Mouse (Mus musculus): ENCODE data around the gene Dynlt1a. TPM values are rescaled to one million over a fixed set of nuclear protein-coding genes. Genes with fewer than 3 reads are reported as not detected.
"Not testable (repeated sequence)": the region's sequence is repeated elsewhere in the genome, so short reads cannot be mapped to it uniquely, and the experiment has no call there.

Dynlt1a gene
- total RNA-seq, 2 experiments from 2014 or later: 10.1 to 12.6 TPM

DNA sequence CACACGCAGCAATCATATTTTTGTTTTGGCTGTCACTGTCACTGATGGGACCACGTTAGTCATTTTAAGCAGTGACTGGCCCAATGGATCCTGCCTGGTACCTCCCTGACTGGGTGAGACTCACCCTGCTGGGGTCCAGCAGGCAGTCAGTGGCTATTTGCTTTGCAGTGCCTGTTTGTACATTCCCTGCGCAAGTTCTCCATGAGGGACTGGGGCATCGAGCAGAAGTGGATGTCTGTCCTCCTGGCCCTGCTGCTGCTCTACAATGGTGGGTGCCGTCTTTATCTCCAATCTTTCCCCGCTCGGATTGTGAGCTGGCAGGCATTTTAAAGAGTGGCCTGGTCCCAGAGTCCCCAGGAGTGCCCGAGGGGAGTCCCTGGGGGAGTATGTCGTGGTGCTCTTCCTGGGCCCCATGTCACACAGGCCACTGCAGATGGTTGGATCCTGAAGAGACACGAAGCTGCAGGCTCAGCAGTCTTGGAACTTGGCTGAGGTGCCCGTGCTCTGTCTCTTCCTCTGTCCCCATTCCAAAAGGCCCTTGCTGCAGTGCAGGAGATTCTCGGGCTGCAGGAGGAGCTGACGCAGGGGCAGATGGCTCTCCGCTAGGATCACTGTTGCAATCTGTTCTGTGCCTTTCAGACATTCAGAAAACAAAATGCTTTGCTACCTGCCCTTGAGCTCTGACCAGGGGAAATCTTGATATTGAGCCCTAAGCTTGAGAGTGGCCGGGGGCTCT lies 20.1 kb downstream of the Dynlt1a start:
- not testable (repeated sequence) for ATAC-seq (replicated peaks; ENCODE audit: low FRiP score, poor library complexity, severe bottlenecking)

GRCm38 (mm10) chr17:6293882-6294281 lies 23.4 kb downstream of the Dynlt1a start:
- not testable (repeated sequence) for ATAC-seq (replicated peaks; ENCODE audit: low FRiP score, poor library complexity, severe bottlenecking)

DNA sequence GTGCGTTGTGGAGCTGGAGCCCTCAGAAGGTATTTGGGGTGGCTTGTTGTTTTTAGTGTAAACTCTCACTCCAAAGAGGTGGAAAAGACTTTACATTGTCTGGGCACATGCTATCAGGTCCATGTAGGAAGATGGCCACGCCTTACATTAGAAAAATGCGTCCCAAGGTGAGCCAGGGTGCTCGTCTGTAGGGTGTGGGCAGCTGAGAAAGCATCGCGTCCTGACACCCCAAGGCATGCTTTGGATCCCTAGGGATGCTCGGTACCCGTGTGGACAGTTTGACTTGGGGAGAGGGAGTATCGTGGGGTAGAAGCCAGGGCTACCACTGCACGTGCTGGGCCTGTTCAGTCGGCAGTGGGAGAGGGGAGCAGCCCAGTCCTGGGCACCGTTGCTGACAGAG lies 28.3 kb downstream of the Dynlt1a start:
- ATAC-seq (replicated peaks; ENCODE audit: low FRiP score, poor library complexity, severe bottlenecking): not testable (repeated sequence)

DNA sequence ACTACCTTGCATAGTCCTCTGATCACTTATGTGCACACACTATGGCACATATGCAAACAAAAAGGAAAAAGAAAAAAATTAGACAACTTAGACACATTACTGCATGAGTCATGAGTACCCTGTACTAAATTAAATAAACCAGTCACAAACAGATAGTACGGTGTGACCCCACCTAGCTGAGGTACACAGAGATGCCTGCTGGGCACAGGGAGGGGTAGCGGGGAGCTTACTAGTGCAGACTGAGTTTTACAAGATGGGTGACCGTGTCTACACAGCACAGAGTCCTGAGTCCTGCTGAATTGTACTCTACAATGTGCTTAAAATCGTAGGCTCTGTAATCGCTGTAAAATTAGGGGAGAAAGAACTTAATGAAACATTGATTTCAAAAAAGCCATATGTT lies 31.1 kb downstream of the Dynlt1a start:
- ATAC-seq (replicated peaks; ENCODE audit: low FRiP score, poor library complexity, severe bottlenecking): not testable (repeated sequence)

- not testable (repeated sequence) for ATAC-seq (replicated peaks; ENCODE audit: low FRiP score, poor library complexity, severe bottlenecking)
These were observed 34.2 kb downstream of the Dynlt1a start for GRCm38 (mm10) chr17:6283137-6283536.

DNA sequence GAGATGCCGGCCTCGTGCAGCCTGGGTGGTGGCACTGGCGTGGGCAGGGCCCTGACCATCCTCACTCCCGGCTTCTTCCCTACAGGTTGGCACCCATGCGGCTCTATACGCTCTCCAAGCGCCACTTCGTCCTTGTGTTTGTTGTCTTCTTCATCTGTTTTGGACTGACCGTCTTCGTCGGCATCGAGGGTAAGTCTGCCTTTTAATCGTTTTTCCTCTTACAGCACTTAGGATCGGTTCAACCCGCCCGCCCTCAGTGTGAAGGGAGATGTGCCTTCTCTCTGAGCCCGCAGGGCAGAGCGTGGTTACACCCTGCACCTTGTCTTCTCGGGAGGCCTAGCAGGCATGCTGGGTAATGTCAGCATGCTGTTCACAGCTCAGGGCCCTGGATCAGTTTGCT lies 36.8 kb downstream of the Dynlt1a start:
- ATAC-seq (replicated peaks; ENCODE audit: low FRiP score, poor library complexity, severe bottlenecking): not testable (repeated sequence)

DNA sequence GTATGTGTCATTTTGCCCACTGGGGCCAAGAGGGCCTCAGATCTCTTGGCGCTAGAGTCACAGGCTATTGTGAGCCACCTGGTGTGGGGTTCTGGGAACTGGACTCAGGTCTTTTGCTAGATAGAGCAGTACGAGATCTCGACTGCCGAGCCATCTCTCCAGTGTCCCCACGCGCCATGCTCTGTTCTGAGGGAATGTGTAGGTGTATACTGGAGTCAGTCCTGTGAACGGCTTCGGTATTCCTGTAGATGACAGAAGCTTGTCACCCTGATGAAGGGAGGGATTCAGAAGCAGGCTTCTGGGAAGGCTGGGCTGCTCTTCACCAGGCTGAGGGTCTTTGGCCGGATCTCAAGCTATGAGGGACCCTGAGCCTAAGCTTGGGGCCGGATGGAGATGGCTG lies 37.5 kb downstream of the Dynlt1a start:
- ATAC-seq (replicated peaks; ENCODE audit: low FRiP score, poor library complexity, severe bottlenecking): not testable (repeated sequence)

- ATAC-seq (replicated peaks; ENCODE audit: low FRiP score, poor library complexity, severe bottlenecking): not testable (repeated sequence)
These were observed 38.1 kb downstream of the Dynlt1a start for GRCm38 (mm10) chr17:6279205-6279604.

GRCm38 (mm10) chr17:6274693-6275092 lies 42.6 kb downstream of the Dynlt1a start:
- not testable (repeated sequence) for ATAC-seq (replicated peaks; ENCODE audit: low FRiP score, poor library complexity, severe bottlenecking)

DNA sequence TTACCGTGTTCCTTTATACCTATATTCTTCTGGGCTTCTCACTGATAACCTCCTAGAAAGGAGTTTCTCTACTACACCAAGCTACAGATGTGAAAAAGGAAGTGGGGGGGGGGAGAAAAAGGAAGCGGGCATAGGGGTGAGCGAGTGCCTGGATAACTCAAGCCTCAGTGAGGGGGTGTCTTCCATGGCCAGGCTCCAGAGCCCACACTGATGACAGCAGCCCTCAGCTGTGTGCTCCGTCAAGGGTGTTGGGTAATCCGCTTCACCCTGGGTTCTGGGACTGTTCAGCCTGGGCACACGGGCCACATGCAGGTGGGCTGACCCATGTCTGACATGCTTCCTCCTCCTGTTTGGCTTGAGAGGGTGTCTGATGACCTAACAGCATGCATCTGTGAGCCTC lies 45.3 kb downstream of the Dynlt1a start:
- ATAC-seq (replicated peaks; ENCODE audit: low FRiP score, poor library complexity, severe bottlenecking): not testable (repeated sequence)

- ATAC-seq (replicated peaks; ENCODE audit: low FRiP score, poor library complexity, severe bottlenecking): not testable (repeated sequence)
These were observed 46.5 kb downstream of the Dynlt1a start for GRCm38 (mm10) chr17:6270840-6271239.

GRCm38 (mm10) chr17:6269876-6270831 lies 47.1 kb downstream of the Dynlt1a start:
- not testable (repeated sequence) for ATAC-seq (replicated peaks; ENCODE audit: low FRiP score, poor library complexity, severe bottlenecking)

DNA sequence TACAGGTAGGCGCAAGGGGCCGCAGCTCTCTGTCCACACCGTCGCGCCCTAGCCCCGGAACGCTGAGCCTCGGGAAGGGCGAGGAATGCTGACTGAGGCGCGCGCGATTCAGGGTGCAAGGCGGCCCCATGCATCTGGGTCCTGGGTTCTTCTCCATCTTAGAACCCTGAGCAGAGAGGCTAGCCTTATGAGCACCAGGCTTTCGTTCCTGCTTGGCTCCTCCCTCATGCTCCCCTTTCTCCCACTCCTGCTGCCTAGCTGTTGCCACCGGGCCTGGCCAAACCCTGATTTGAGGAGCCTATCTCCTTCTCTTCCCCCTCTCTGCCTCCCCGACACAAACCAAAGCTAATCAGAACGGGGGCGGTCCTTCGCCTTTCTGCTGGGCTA lies 60.2 kb downstream of the Dynlt1a start:
- ATAC-seq (replicated peaks; ENCODE audit: low FRiP score, poor library complexity, severe bottlenecking): not testable (repeated sequence)

- not testable (repeated sequence) for ATAC-seq (replicated peaks; ENCODE audit: low FRiP score, poor library complexity, severe bottlenecking)
These were observed 60.8 kb downstream of the Dynlt1a start, which contains the start of gene Tmem181a for GRCm38 (mm10) chr17:6256400-6257069. Gene Tmem181a, plus strand, starts transcription at chr17:6256860.

Other genes with a start within 250 kb of the Dynlt1a start
- gene Serac1, start 237.8 kb downstream of the Dynlt1a start, total RNA-seq (2015; ENCODE audit: low replicate concordance): 1.1 and 1.3 TPM in 2 replicates
- gene Serac1, start 237.8 kb downstream of the Dynlt1a start, total RNA-seq (2017; ENCODE audit: low replicate concordance): 3.3 TPM in 1 of 2 replicates, not detected in the other
- 29.6 and 29.8 TPM in 2 replicates for gene Gtf2h5, start 237.7 kb downstream of the Dynlt1a start, total RNA-seq (2015; ENCODE audit: low replicate concordance)
- 26.8 and 35.8 TPM in 2 replicates for gene Gtf2h5, start 237.7 kb downstream of the Dynlt1a start, total RNA-seq (2017; ENCODE audit: low replicate concordance)
- 0.42 and 7.2 TPM in 2 replicates for gene Tulp4, start 211.1 kb downstream of the Dynlt1a start, total RNA-seq (2015; ENCODE audit: low replicate concordance)
- gene Tulp4, start 211.1 kb downstream of the Dynlt1a start, total RNA-seq (2017; ENCODE audit: low replicate concordance): 3.5 and 12.5 TPM in 2 replicates
- 0.42 and 1.8 TPM in 2 replicates for gene Tmem181a, start 60.6 kb downstream of the Dynlt1a start, total RNA-seq (2015; ENCODE audit: low replicate concordance)
- 0.13 and 0.91 TPM in 2 replicates for gene Tmem181a, start 60.6 kb downstream of the Dynlt1a start, total RNA-seq (2017; ENCODE audit: low replicate concordance)
- 31.0 and 56.2 TPM in 2 replicates for gene Dynlt1b, start 112.6 kb upstream of the Dynlt1a start, total RNA-seq (2015; ENCODE audit: low replicate concordance)
- gene Dynlt1b, start 112.6 kb upstream of the Dynlt1a start, total RNA-seq (2017; ENCODE audit: low replicate concordance): 25.5 and 30.8 TPM in 2 replicates